Mouse (Mus musculus) liver, adult 2 months (tissue): ENCODE data around the gene C87436.

Experiments
- CTCF ChIP-seq: fragments of 200-500 bp; IDR thresholded peaks from 2 replicates; pipeline ENCODE4 v1.5.1; 2011; ENCODE audit warnings: low read depth, low read length, control low read depth
- POLR2A ChIP-seq: fragments of 200-500 bp; IDR thresholded peaks from 2 replicates; pipeline ENCODE4 v1.6.1; 2011; ENCODE audit warnings: low read length, control low read depth; ENCODE audit not compliant: insufficient read depth; ENCODE audit errors: extremely low read depth

DNA sequence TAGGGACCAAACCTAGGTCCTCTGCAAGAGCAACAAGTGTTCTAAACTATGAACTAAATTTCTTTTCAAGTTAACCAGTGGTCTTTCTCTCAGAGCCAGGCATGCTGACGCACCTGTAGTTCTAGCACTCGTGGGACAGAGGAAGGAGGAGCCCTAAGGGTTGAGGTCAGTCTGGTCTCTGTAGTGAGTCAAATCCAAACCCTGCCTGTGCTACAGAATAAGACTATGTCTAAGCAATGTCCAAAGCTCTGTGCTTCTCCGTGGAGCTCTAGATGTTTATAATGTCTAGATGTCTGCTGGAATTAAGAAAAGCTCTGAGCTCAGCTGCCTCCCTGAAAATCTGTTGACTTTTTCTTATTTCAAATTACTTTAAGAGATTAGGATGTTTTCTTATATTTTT is 18.6 kb downstream of the C87436 start:
- TF ChIP-seq POLR2A (no peak), CTCF (no peak)
